Comparison of ENCODE assay signal across 8 mouse cellular contexts in genomic region chr8:22398142-22398951, GRCm38 (mm10). TPM values are rescaled to one million over a fixed set of nuclear protein-coding genes. Genes with fewer than 3 reads are reported as not detected.
DNase-seq lines count a peak whose midpoint lies in the region; ATAC-seq and TF ChIP-seq lines count a peak whose summit lies in the region.

TSS of gene Slc25a15 (minus strand) at chr8:22398597.

- TF ChIP-seq CTCF in G1E (IDR thresholded peaks at IDR 0.05; ENCODE audit: low read depth, low read length) = no peak

- H3K27me3 ChIP-seq in G1E (ENCODE audit: insufficient read depth, low read length) = no peaks in the 10 kb centered on the region
- H3K27me3 ChIP-seq in forebrain, embryonic 15.5 days = no peaks in the 10 kb centered on the region
- no peaks in the 10 kb centered on the region for H3K27me3 ChIP-seq in lung, embryonic 16.5 days (ENCODE audit: control insufficient read depth, insufficient read depth, low read depth, low read length)

- under 1% methylated on average over 70 of the region's 77 CpGs for WGBS in forebrain, embryonic 15.5 days
- WGBS in lung, embryonic 16.5 days = under 1% methylated on average over 54 of the region's 77 CpGs

- ATAC-seq in G1E (ENCODE audit: extremely low read depth, insufficient number of reproducible peaks, low FRiP score, poor library complexity, severe bottlenecking) = peak; percentile 81
- peak; percentile 93 for ATAC-seq in forebrain, embryonic 15.5 days (replicated peaks)
- ATAC-seq in lung, embryonic 16.5 days (ENCODE audit: low read depth) = peak; percentile 96

- H3K4me2 ChIP-seq in forebrain, embryonic 15.5 days (replicated peaks) = peak within 1 kb of the TSS; percentile 64
- H3K4me2 ChIP-seq in lung, embryonic 16.5 days (ENCODE audit: low read depth, low read length) = peak within 1 kb of the TSS; percentile 91

- H3K4me3 ChIP-seq in G1E (ENCODE audit: low read depth, low read length) = peak within 1 kb of the TSS; percentile 88
- H3K4me3 ChIP-seq in forebrain, embryonic 15.5 days = peak within 1 kb of the TSS; percentile 69
- peak within 1 kb of the TSS; percentile 90 for H3K4me3 ChIP-seq in lung, embryonic 16.5 days (ENCODE audit: low read length)

- peak; percentile 91 for DNase-seq in G1E (ENCODE audit: low spot score)
- peak; percentile 89 for DNase-seq in cerebellum, adult 11-12 months
- peak; percentile 89 to 95 for DNase-seq in heart, postnatal 36 days
- peak; percentile 70 to 82 for DNase-seq in layer of hippocampus, adult 8-10 months (ENCODE audit: low spot score in 2 of 2)
- peak; percentile 82 for DNase-seq in ovary, postnatal 10 days (ENCODE audit: low spot score)
- peak; percentile 88 to 91 for DNase-seq in thymus, postnatal 10 days (ENCODE audit: low spot score in 2 of 2)

- peaks cover 63% of the 10 kb centered on the region for H3K4me1 ChIP-seq in G1E (ENCODE audit: insufficient read depth, low read depth, low read length)
- H3K4me1 ChIP-seq in forebrain, embryonic 15.5 days = peaks cover 14% of the 10 kb centered on the region
- peaks cover 11% of the 10 kb centered on the region for H3K4me1 ChIP-seq in lung, embryonic 16.5 days (replicated peaks; ENCODE audit: control insufficient read depth, insufficient read depth, low read length)

- intact Hi-C loops in heart, postnatal 36 days (cut with DNase I) = loop anchor here (5.0 kb wide), 2 partner anchors 206 to 336 kb away; partner anchors contain the start of genes Alg11, Atp7b and Vps36

- no peaks in the 10 kb centered on the region for H3K9me3 ChIP-seq in G1E (replicated peaks)
- H3K9me3 ChIP-seq in forebrain, embryonic 15.5 days = no peaks in the 10 kb centered on the region
- no peaks in the 10 kb centered on the region for H3K9me3 ChIP-seq in lung, embryonic 16.5 days (ENCODE audit: control insufficient read depth, low read length)

- H3K36me3 ChIP-seq in G1E (replicated peaks) = peaks cover 35% of the 10 kb centered on the region
- H3K36me3 ChIP-seq in forebrain, embryonic 15.5 days = no peaks in the 10 kb centered on the region
- H3K36me3 ChIP-seq in lung, embryonic 16.5 days (ENCODE audit: control insufficient read depth, insufficient read depth, low read length) = no peaks in the 10 kb centered on the region

- peak within 1 kb of the TSS; percentile 75 for H3K27ac ChIP-seq in forebrain, embryonic 15.5 days (replicated peaks)
- peak within 1 kb of the TSS; percentile 81 for H3K27ac ChIP-seq in lung, embryonic 16.5 days (ENCODE audit: low read length)

- peak within 1 kb of the TSS; percentile 79 for H3K9ac ChIP-seq in forebrain, embryonic 15.5 days (replicated peaks)
- H3K9ac ChIP-seq in lung, embryonic 16.5 days (ENCODE audit: low read length) = peak within 1 kb of the TSS; percentile 88

RNA-seq across cellular contexts. Expression of gene Slc25a15, which starts in this region (rescaled TPM):
- total RNA-seq in G1E (2014; fragmentation: Nextera tagmentation) (10.4 and 13.4 TPM in 2 replicates), G1E (2017) (15.5 and 18.2 TPM in 2 replicates)
- 10.7 and 11.1 TPM in 2 replicates for polyA plus RNA-seq in G1E (2012)
- 8.9 and 9.1 TPM in 2 replicates for polyA plus RNA-seq in forebrain, embryonic 15.5 days (2015; fragmentation: Nextera tagmentation; extraction: Ambion mirVana)
- 10 to 100 TPM; 13.0 to 13.8 TPM for total RNA-seq in heart, postnatal 36 days (2021)
- total RNA-seq in layer of hippocampus, adult 8-10 months (2022) = 10 to 100 TPM in 3 of 4 experiments, 1 to 10 TPM in 1; 9.6 to 11.6 (median 10.5) TPM
- 16.4 and 18.1 TPM in 2 replicates for polyA plus RNA-seq in lung, embryonic 16.5 days (2015; fragmentation: Nextera tagmentation; extraction: Ambion mirVana)

Comparison
In these comparisons a context has a peak if more than half of its experiments do, and no peak if none do; other contexts are left out.
1. Peak in every context shown above with its lines: DNase-seq, ATAC-seq, H3K4me3 ChIP-seq and H3K27ac ChIP-seq.